Mouse (Mus musculus): ENCODE measurements around the gene Tradd.

DNA sequence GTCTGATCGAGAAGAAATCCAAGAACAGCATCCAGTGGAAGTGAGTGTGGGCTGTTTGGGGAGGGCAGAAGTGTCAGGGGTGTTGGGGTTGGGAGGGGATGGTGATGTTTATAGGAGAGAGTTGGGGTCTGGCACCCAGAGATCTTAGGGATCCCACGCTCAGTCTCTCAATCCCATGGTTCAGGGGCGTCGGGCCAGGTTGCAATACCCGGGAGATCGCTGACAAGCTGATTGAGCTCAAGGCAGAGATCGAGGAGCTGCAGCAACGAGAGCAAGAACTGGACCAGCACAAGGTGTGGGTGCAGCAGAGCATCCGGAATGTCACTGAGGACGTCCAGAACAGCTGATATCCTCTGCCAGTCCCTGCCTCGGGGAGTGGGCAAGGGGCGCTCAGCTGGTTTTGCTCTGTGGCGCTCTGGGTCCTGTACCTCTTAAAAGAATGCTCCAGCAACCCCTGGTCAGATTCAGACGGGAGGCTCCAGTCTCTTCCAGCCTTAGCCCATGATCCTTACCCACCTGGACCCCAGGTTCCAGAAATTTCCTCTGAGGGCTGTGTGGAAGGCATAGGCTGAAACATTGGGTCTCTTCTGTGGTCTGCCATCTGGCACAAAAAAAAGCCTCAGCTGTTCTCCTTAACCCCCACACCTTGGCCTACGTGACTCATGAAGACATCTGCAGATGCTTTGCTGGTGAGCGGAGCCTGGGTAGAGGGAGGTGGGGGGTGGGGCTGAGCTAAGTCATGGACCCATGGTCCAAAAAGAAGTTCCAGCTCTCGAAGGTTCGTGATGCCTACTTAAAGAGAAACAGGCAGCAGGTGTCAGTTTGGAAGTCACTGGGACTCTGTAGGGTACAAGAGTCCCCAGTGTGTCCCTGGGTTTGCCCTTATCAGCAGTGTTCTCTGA is 34.2 kb upstream of the Tradd start:
- TF ChIP-seq CTCF (IDR thresholded peaks at IDR 0.05; ENCODE audit: low read depth, low read length) (no peak), TAL1 (conservative IDR thresholded peaks at IDR 0.05; ENCODE audit: low read depth, low read length) (no peak), GATA2 (IDR thresholded peaks at IDR 0.05; ENCODE audit: borderline replicate concordance, low read depth, low read length) (no peak), GATA1 (IDR thresholded peaks at IDR 0.05; ENCODE audit: borderline replicate concordance, low read length) (no peak), POLR2AphosphoS5 (IDR thresholded peaks at IDR 0.05; ENCODE audit: insufficient replicate concordance, low read depth, low read length) (no peak)

Data from G1E (cell line).